Mouse (Mus musculus) stomach, postnatal 0 days (tissue): ENCODE data around the gene Stk10. TPM values are rescaled to one million over a fixed set of nuclear protein-coding genes. Genes with fewer than 3 reads are reported as not detected.

ENCODE experiments used
- ATAC-seq: fragments of 200-750 bp; cut with Nextera tagmentation; 2 replicates; pipeline ENCODE4 v1.8.0; 2017; ENCODE audit not compliant: low FRiP score, low TSS enrichment
- DNase-seq: peaks from one replicate; pipeline ENCODE4 v3.0.0-alpha.2; 2016; ENCODE audit warnings: low spot score
- H3K27ac ChIP-seq: fragments of 300-500 bp; sonication (generic); replicated peaks from 2 replicates; pipeline ENCODE4 v1.5.1; 2014; ENCODE audit warnings: mild to moderate bottlenecking, control low read depth
- H3K27me3 ChIP-seq: fragments of 300-500 bp; sonication (generic); 2 replicates; pipeline ENCODE4 v1.6.1; 2014; ENCODE audit warnings: low read length; ENCODE audit not compliant: control insufficient read depth, insufficient read depth
- H3K36me3 ChIP-seq: fragments of 300-500 bp; sonication (generic); 2 replicates; pipeline ENCODE4 v1.6.1; 2014; ENCODE audit warnings: low read length, mixed read lengths; ENCODE audit not compliant: control insufficient read depth, insufficient read depth
- H3K4me1 ChIP-seq: fragments of 300-500 bp; sonication (generic); replicated peaks from 2 replicates; pipeline ENCODE4 v1.6.1; 2014; ENCODE audit warnings: antibody characterized with exemption; ENCODE audit not compliant: control insufficient read depth, insufficient read depth
- H3K4me2 ChIP-seq: fragments of 300-500 bp; sonication (generic); replicated peaks from 2 replicates; pipeline ENCODE4 v1.6.1; 2014; ENCODE audit warnings: low read depth, mild to moderate bottlenecking, control low read depth, moderate library complexity
- H3K4me3 ChIP-seq: fragments of 300-500 bp; sonication (generic); 2 replicates; pipeline ENCODE4 v1.5.1; 2014; ENCODE audit warnings: low read depth, low read length, control low read depth
- H3K9ac ChIP-seq: fragments of 300-500 bp; sonication (generic); 2 replicates; pipeline ENCODE4 v1.6.1; 2014; ENCODE audit warnings: mild to moderate bottlenecking, low read length, control low read depth, mixed read lengths
- H3K9me3 ChIP-seq: fragments of 300-500 bp; sonication (generic); 2 replicates; pipeline ENCODE4 v1.6.1; 2016; ENCODE audit warnings: low read length; ENCODE audit not compliant: control insufficient read depth
- CTCF ChIP-seq: IDR thresholded peaks from 2 replicates; pipeline ENCODE4 v1.5.1; 2016; ENCODE audit warnings: antibody characterized with exemption, low read depth, mild to moderate bottlenecking, moderate library complexity
- EP300 ChIP-seq: optimal IDR thresholded peaks from 2 replicates; pipeline ENCODE3; 2016; ENCODE audit warnings: antibody characterized with exemption
- WGBS: fragments of 180-500 bp; shearing (Covaris S2); extraction: QIAGEN DNeasy Blood & Tissue Kit; methylation state at CpG from one replicate; pipeline ENCODE4 v1.1.7; 2014; 5-methylcytosine and 5-hydroxymethylcytosine counted together
- polyA plus RNA-seq: library from polyadenylated mRNA; unstranded; fragments of >200 nt; fragmentation: Nextera tagmentation; extraction: Ambion mirVana; gene quantifications from 2 replicates; pipeline ENCODE4 v1.2.1, GENCODE M21; 2015

The Stk10 gene
- 1.1 and 1.6 TPM in 2 replicates for polyA plus RNA-seq

DNA sequence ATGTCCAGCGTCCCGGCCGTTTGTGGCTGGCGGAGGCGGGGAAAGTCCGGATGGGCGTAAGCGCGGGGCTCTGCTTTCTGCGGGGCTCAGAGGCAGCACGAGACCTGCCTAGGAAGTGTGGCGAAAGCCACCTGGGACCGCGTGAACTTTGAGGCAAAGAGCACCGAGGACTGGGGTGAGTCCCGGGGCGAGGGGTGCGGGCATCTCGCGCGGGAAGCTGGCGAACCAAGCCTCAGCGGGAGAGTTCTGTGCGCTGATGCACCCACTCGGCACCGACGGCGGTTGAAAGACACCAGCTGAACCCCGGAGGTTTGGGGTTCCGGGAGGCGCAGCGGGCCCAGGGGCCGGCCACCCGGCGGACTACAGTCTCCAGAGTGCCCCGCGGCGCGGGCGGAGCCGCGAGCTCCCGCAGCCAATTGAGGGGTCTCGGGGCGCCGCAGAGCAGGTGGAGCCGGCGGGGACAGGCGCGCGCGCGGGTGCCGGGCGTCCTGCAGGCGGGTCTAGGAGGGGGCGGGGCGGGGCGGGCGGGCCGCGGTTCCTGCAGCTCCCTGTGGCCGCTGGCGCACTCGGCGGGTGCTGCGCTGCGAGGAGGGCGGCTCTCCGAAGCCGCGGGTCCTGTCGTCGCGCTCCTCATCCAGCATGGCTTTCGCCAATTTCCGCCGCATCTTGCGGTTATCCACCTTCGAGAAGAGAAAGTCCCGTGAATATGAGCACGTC lies at the start of gene Stk10:
TSS of gene Stk10 (plus strand) at position 541 of the 717 bp plus-strand sequence.
- WGBS = under 1% methylated on average over 69 of the region's 82 CpGs
- H3K27me3 ChIP-seq = no peaks in the 10 kb centered on the region
- peak within 1 kb of the TSS; percentile 94 for H3K4me2 ChIP-seq
- TF ChIP-seq CTCF (no peak), EP300 (no peak)
- peak within 1 kb of the TSS; percentile 56 for H3K27ac ChIP-seq
- H3K9ac ChIP-seq = peak within 1 kb of the TSS; percentile 61
- H3K4me1 ChIP-seq = 0 out of 2 replicates have a peak, but pooled peaks cover 3% of the 10 kb centered on the region
- H3K4me3 ChIP-seq = peak within 1 kb of the TSS; percentile 67
- ATAC-seq (peak; percentile 96), DNase-seq (peak; percentile 90)
- no peaks in the 10 kb centered on the region for H3K9me3 ChIP-seq
- H3K36me3 ChIP-seq = no peaks in the 10 kb centered on the region

- DNase-seq (no peak), ATAC-seq (no peak)
- TF ChIP-seq EP300 = no peak
- TF ChIP-seq CTCF = peak; percentile 51
Measured at GRCm38 (mm10) chr11:32485290-32485689, 47.8 kb upstream of the Stk10 start.

DNA sequence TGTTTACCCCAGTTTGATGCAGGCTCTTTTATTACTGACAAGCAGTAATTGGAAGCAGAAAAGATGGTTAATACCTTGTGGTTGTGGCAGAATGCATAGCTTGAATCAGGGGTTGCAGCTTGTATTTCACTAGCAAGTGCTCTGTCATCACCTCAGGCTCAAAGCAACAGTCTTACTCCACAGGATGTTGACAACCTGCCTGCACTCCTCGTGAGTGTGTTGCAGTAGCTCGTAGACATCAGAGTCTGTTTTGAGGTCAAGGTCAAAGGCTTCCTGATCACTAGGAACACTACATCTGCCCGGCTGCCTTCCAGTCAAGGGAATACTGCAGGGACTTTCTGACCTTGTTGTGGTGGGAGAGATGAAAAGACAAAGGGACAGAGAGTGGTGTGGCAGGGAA lies 46.5 kb upstream of the Stk10 start:
- H3K36me3 ChIP-seq = no peaks in the 10 kb centered on the region
- H3K27ac ChIP-seq = no peak overlapping the region
- no peak for DNase-seq
- no peak for TF ChIP-seq CTCF
- TF ChIP-seq EP300 = no peak
- no peak overlapping the region for H3K9ac ChIP-seq
- H3K4me1 ChIP-seq = 0 out of 2 replicates have a peak, but pooled peaks cover 6% of the 10 kb centered on the region
- no peak overlapping the region for H3K4me3 ChIP-seq
- ATAC-seq = no peak
- 55% methylated on average over 3 of the region's 3 CpGs for WGBS
- no peaks in the 10 kb centered on the region for H3K27me3 ChIP-seq
- H3K4me2 ChIP-seq = no peak overlapping the region
- H3K9me3 ChIP-seq = no peaks in the 10 kb centered on the region

More at GRCm38 (mm10) chr11:32485290-32485689, 47.8 kb upstream of the Stk10 start:
- H3K4me3 ChIP-seq = no peak overlapping the region
- no peaks in the 10 kb centered on the region for H3K36me3 ChIP-seq
- no peak overlapping the region for H3K9ac ChIP-seq
- no peaks in the 10 kb centered on the region for H3K27me3 ChIP-seq
- no peak overlapping the region for H3K4me2 ChIP-seq
- WGBS = 56% methylated on average over 3 of the region's 3 CpGs
- H3K4me1 ChIP-seq = 0 out of 2 replicates have a peak, but pooled peaks cover 6% of the 10 kb centered on the region
- no peaks in the 10 kb centered on the region for H3K9me3 ChIP-seq
- H3K27ac ChIP-seq = no peak overlapping the region

DNA sequence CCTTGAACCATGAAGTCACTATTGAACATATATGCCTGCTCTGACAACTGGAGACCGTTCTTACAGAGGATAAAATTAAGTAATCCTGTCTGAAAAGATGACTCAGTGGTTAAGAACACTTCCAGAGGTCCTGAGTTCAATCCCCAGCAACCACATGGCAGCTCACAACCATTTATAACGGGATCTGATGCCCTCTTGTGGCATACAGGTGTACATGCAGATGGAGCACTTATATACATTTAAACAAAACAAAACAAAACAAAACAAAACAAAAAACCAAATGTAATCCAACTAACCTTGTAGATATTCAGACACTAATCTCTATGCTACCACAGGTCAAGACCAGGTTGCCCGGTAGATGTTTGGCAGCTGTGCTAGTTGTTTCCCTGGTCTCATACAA lies 45.6 kb upstream of the Stk10 start:
- DNase-seq (no peak), ATAC-seq (no peak)
- Histone ChIP-seq H3K27me3 (no peaks in the 10 kb centered on the region), H3K4me1 (0 out of 2 replicates have a peak, but pooled peaks cover 6% of the 10 kb centered on the region), H3K4me3 (no peak overlapping the region), H3K36me3 (no peaks in the 10 kb centered on the region), H3K9ac (no peak overlapping the region), H3K27ac (no peak overlapping the region), H3K4me2 (no peak overlapping the region), H3K9me3 (no peaks in the 10 kb centered on the region)
- 86% methylated on average over 3 of the region's 3 CpGs for WGBS
- TF ChIP-seq CTCF (peak; percentile 57), EP300 (no peak)

- H3K4me2 ChIP-seq = no peak overlapping the region
- H3K27me3 ChIP-seq = no peaks in the 10 kb centered on the region
- 0 out of 2 replicates have a peak, but pooled peaks cover 6% of the 10 kb centered on the region for H3K4me1 ChIP-seq
- TF ChIP-seq CTCF (no peak), EP300 (no peak)
- no peak overlapping the region for H3K9ac ChIP-seq
- DNase-seq (no peak), ATAC-seq (no peak)
- H3K9me3 ChIP-seq = no peaks in the 10 kb centered on the region
- no peaks in the 10 kb centered on the region for H3K36me3 ChIP-seq
- no peak overlapping the region for H3K27ac ChIP-seq
- H3K4me3 ChIP-seq = no peak overlapping the region
Measured at GRCm38 (mm10) chr11:32488344-32488743, 44.8 kb upstream of the Stk10 start.
